Mouse (Mus musculus): ENCODE results near the gene Tmem131. TPM values are rescaled to one million over a fixed set of nuclear protein-coding genes. Genes with fewer than 3 reads are reported as not detected.
A peak's percentile ranks its signal among the peaks of the same experiment; 100 is the strongest.

Tmem131 gene
- total and polyA plus RNA-seq, 3 experiments, result 13.0 to 30.0 (median 28.1) TPM

DNA sequence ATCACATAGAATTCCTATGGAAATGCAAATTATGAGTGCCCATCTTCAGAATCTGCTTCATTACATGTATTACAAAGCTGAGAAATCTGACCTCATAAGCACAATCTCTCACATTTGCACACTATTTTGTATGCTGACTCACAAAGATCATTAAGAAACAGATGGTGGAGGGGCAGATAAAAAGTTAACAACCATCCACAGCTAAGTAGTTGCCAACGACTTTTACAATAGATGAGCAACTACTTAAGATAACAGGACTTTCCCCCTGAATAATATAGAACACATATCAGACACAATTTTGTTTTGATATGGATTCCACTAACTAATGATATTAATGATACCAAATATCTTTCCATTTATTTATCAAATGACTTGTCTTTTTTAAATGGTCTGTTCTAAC, 66.3 kb downstream of the Tmem131 start:
- WGBS, result 51% methylated on average over 1 of the region's 1 CpGs

DNA sequence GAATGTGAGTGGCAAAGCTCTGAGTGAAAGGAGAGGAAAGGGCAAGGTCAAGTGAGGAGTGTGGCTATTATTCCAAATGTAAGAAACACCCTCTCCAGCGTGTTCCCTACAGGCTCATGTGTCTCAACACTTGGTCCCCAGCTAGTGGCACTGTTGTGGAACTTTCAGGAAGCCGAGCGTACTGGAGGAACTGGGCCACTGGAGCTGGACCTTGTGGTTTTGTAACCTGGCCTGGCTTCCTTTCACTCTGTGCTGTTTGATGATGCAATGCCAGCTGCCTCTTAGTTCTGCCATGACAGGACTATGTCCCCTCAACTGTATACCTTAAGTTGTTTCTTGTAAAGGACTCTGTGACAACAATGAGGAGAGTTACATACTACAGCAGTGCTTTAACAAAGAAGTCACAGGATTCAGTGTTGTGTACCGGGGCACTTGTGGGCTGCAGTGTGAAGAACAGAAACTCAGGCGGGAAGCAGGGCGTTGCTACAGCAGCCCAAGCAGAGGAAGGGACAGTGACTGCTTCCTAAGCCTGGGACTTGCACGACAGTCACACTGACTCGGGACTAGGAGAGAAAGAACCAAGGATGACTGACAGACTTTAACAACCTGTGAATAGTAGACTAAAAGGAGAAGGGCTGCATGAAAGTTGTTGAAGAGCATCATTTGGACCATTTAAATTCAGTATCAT, 68.4 kb downstream of the Tmem131 start:
- Histone ChIP-seq H3K36me3 (ENCODE audit: control insufficient read depth, insufficient read depth, low read length) (peaks cover 11% of the 10 kb centered on the region), H3K4me1 (ENCODE audit: control insufficient read depth, insufficient read depth, low read length) (peaks cover 14% of the 10 kb centered on the region), H3K9ac (ENCODE audit: low read depth, low read length) (no peak overlapping the region), H3K4me3 (no peak overlapping the region), H3K27ac (peak overlapping the region; percentile 23), H3K79me2 (replicated peaks; ENCODE audit: control insufficient read depth, insufficient read depth, low read length) (peaks cover 1% of the 10 kb centered on the region; the same call in 1 of the 2 replicates), H3K27me3 (ENCODE audit: control insufficient read depth, insufficient read depth, low read length) (no peaks in the 10 kb centered on the region)
- TF ChIP-seq EP300 (IDR thresholded peaks at IDR 0.05; ENCODE audit: insufficient read depth, low read depth, low read length), result peak; percentile 88
- no peak for TF ChIP-seq POLR2A (IDR thresholded peaks at IDR 0.05; ENCODE audit: insufficient read depth, low read depth, low read length)
- peak; percentile 47 for TF ChIP-seq CTCF (IDR thresholded peaks at IDR 0.05)
- intact Hi-C loops (cut with DNase I), result no loop called here
- DNase-seq, result peak in 1 of 2 experiments; percentile 49
- WGBS, result 45% methylated on average over 8 of the region's 8 CpGs

More for the DNA sequence above, 66.3 kb downstream of the Tmem131 start:
- Histone ChIP-seq H3K27ac (no peak overlapping the region), H3K27me3 (ENCODE audit: control insufficient read depth, insufficient read depth, low read length) (no peaks in the 10 kb centered on the region), H3K4me1 (ENCODE audit: control insufficient read depth, insufficient read depth, low read length) (peaks cover 18% of the 10 kb centered on the region), H3K79me2 (replicated peaks; ENCODE audit: control insufficient read depth, insufficient read depth, low read length) (peaks cover 1% of the 10 kb centered on the region; the same call in 1 of the 2 replicates), H3K4me3 (no peak overlapping the region), H3K9ac (ENCODE audit: low read depth, low read length) (no peak overlapping the region), H3K36me3 (ENCODE audit: control insufficient read depth, insufficient read depth, low read length) (peaks cover 9% of the 10 kb centered on the region)
- intact Hi-C loops (cut with DNase I), result no loop called here
- TF ChIP-seq CTCF (IDR thresholded peaks at IDR 0.05) (no peak), EP300 (IDR thresholded peaks at IDR 0.05; ENCODE audit: insufficient read depth, low read depth, low read length) (no peak), POLR2A (IDR thresholded peaks at IDR 0.05; ENCODE audit: insufficient read depth, low read depth, low read length) (no peak)
- DNase-seq, result no peak

DNA sequence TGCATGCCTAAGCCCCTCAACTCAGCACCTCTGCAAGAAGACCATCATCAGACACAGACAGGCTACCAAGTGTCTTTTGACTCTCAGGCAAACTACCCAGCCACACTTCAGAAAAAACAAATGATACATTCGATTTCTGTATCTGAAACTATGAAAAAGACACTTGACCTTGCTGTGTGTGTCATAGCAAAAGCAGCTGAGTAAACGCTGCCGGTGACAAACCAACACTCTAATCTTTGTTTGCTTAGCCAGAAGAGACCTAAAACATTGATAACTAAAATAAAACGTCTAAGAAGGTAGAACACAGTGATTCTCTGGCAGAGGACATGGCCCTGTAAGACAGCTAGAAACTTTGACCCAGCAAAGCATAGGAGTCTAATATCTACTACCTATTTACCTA, 72.2 kb downstream of the Tmem131 start:
- peaks cover 11% of the 10 kb centered on the region for H3K4me1 ChIP-seq (ENCODE audit: control insufficient read depth, insufficient read depth, low read length)
- WGBS, result 18% methylated on average over 4 of the region's 4 CpGs
- H3K79me2 ChIP-seq (replicated peaks; ENCODE audit: control insufficient read depth, insufficient read depth, low read length), result no peaks in the 10 kb centered on the region
- intact Hi-C loops (cut with DNase I), result no loop called here
- H3K9ac ChIP-seq (ENCODE audit: low read depth, low read length), result no peak overlapping the region
- no peak overlapping the region for H3K4me3 ChIP-seq
- peaks cover 7% of the 10 kb centered on the region for H3K36me3 ChIP-seq (ENCODE audit: control insufficient read depth, insufficient read depth, low read length)
- no peaks in the 10 kb centered on the region for H3K27me3 ChIP-seq (ENCODE audit: control insufficient read depth, insufficient read depth, low read length)
- no peak overlapping the region for H3K27ac ChIP-seq
- TF ChIP-seq CTCF (IDR thresholded peaks at IDR 0.05) (no peak), POLR2A (IDR thresholded peaks at IDR 0.05; ENCODE audit: insufficient read depth, low read depth, low read length) (no peak), EP300 (IDR thresholded peaks at IDR 0.05; ENCODE audit: insufficient read depth, low read depth, low read length) (no peak)
- DNase-seq, result no peak

DNA sequence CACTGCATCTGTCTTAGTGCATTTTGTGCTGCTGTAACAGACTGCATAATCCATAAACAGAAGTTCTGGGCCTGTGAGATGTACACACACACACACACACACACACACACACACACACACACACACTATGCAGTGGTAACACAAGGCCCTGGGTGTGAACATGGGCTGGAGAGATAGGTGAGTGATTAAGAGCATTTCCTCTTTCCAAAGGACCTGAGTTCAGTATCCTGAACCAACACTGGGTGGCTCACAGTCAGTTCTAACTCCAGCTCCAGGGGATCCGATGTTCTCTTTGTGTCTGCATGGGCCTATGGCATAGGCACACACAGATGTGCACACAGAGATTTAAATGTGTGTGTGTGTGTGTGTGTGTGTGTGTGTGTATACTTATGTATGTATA, 72.9 kb downstream of the Tmem131 start:
- Histone ChIP-seq H3K79me2 (replicated peaks; ENCODE audit: control insufficient read depth, insufficient read depth, low read length) (no peaks in the 10 kb centered on the region), H3K27me3 (ENCODE audit: control insufficient read depth, insufficient read depth, low read length) (no peaks in the 10 kb centered on the region), H3K36me3 (ENCODE audit: control insufficient read depth, insufficient read depth, low read length) (peaks cover 7% of the 10 kb centered on the region), H3K9ac (ENCODE audit: low read depth, low read length) (no peak overlapping the region), H3K4me1 (ENCODE audit: control insufficient read depth, insufficient read depth, low read length) (peaks cover 8% of the 10 kb centered on the region), H3K27ac (no peak overlapping the region), H3K4me3 (no peak overlapping the region)
- intact Hi-C loops (cut with DNase I), result no loop called here
- WGBS, result 27% methylated on average over 1 of the region's 1 CpGs
- TF ChIP-seq CTCF (IDR thresholded peaks at IDR 0.05) (0 out of 2 replicates have a peak, but pooled peaks have one; percentile 12), EP300 (IDR thresholded peaks at IDR 0.05; ENCODE audit: insufficient read depth, low read depth, low read length) (no peak)
- DNase-seq, result no peak

DNA sequence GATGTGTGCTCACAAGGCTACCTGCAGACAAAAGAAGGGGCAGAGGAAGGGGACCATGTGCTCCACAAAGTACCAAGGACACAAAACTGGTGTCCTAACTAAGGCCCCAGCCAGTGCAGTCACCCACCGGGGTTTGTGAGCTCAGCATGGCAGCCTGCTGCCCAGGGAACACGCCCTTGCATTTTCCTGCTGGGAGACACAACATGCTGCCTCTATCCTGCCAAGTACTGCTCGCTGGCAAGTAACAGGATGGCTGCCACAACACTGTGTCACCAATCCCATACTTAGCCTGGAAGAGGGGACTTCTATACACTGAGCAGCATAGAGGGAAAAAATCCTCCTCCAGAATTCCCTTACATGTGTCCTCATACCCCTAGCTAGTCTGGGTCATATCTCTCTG, 78.7 kb downstream of the Tmem131 start:
- no peak for TF ChIP-seq POLR2A (IDR thresholded peaks at IDR 0.05; ENCODE audit: insufficient read depth, low read depth, low read length)
- no peak for TF ChIP-seq CTCF (IDR thresholded peaks at IDR 0.05)
- TF ChIP-seq EP300 (IDR thresholded peaks at IDR 0.05; ENCODE audit: insufficient read depth, low read depth, low read length), result no peak
- peaks cover 17% of the 10 kb centered on the region for H3K36me3 ChIP-seq (ENCODE audit: control insufficient read depth, insufficient read depth, low read length)
- peak in 1 of 2 experiments; percentile 52 for DNase-seq
- no peaks in the 10 kb centered on the region for H3K27me3 ChIP-seq (ENCODE audit: control insufficient read depth, insufficient read depth, low read length)
- WGBS, result 43% methylated on average over 3 of the region's 3 CpGs
- no peaks in the 10 kb centered on the region for H3K79me2 ChIP-seq (replicated peaks; ENCODE audit: control insufficient read depth, insufficient read depth, low read length)
- no peak overlapping the region for H3K9ac ChIP-seq (ENCODE audit: low read depth, low read length)
- H3K27ac ChIP-seq, result peak overlapping the region; percentile 67
- H3K4me1 ChIP-seq (ENCODE audit: control insufficient read depth, insufficient read depth, low read length), result peaks cover 22% of the 10 kb centered on the region
- intact Hi-C loops (cut with DNase I), result no loop called here
- H3K4me3 ChIP-seq, result no peak overlapping the region

DNA sequence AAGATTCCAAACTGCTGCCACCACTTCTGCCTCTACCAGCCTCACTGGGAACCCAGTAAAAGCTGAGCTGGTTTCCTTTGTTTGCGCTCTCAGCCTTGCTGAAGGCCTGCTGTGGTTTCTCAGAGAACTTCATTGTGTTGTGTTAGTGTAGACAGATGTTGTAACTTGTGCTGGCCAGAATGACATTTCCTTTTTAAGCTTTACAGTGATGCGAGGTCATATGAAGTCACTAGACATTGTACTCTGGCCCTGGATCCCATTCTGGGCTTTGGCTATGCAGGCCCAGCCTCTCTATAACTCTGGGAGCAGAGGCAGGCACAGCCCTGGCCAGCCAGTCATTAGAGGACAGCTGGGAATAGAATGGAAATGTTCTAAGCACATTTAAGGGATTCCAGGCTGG, 81.7 kb downstream of the Tmem131 start:
- Histone ChIP-seq H3K27me3 (ENCODE audit: control insufficient read depth, insufficient read depth, low read length) (no peaks in the 10 kb centered on the region), H3K4me3 (no peak overlapping the region), H3K27ac (peak overlapping the region; percentile 77), H3K9ac (ENCODE audit: low read depth, low read length) (no peak overlapping the region), H3K4me1 (ENCODE audit: control insufficient read depth, insufficient read depth, low read length) (peaks cover 31% of the 10 kb centered on the region), H3K79me2 (replicated peaks; ENCODE audit: control insufficient read depth, insufficient read depth, low read length) (no peaks in the 10 kb centered on the region), H3K36me3 (ENCODE audit: control insufficient read depth, insufficient read depth, low read length) (peaks cover 24% of the 10 kb centered on the region)
- 22% methylated on average over 2 of the region's 2 CpGs for WGBS
- intact Hi-C loops (cut with DNase I), result loop anchor here (2.0 kb wide), 3 partner anchors 23 to 77 kb away; no protein-coding TSS in a partner anchor
- no peak for TF ChIP-seq POLR2A (IDR thresholded peaks at IDR 0.05; ENCODE audit: insufficient read depth, low read depth, low read length)
- TF ChIP-seq EP300 (IDR thresholded peaks at IDR 0.05; ENCODE audit: insufficient read depth, low read depth, low read length), result no peak
- no peak for TF ChIP-seq CTCF (IDR thresholded peaks at IDR 0.05)
- no peak for DNase-seq
